Mouse (Mus musculus) natural killer cell, adult 2 months (primary cell): ENCODE results near the gene Nqo2.
A peak's percentile ranks its signal among the peaks of the same experiment; 100 is the strongest.
"Not testable (repeated sequence)": the region's sequence is repeated elsewhere in the genome, so short reads cannot be mapped to it uniquely, and the experiment has no call there.

ENCODE experiments used
- DNase-seq, 2 experiments: peaks; one replicate each; pipeline ENCODE4 v3.0.0; 2022; ENCODE audit warnings: low spot score in 2 of 2

Gene Nqo2

DNA sequence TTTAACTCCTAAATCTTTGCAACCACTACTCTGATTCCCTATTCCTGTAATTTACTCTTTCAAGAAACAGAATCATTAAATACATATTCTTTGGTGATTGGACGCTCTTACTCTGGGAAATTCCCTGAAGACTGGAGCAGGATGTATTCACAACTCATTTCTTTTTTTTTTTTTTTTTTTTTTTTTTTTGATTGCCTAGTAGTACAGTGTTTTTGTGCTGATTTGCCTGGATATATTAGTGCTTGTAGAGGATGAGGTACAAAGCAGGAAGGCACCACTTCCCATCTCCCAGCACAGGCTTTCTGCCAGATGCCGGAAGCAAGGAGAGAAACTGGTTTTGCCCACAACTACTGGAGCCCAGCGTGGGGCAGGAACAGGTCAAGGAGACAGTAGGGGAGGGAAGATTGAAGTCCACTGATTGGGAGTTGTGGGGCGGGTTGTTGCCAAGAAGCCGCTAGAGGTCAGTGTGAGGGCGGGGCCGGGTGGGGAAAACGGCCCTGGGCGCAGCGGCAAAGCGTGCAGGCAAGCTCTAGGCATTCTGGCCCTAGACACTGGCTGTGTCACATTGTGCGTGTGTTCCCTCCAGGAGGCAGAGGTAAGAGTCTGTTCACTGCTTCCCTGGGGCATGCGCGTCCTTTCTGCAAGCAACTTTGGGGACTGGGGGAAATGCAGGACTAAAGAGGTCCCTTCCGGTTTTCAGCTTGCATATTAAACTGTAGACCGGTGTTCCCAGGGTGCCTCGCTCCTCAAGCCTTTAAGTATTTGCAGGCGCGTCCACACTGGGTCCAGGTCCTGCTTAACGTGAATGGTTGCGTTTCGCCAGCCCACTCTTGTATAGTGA is at the start of gene Nqo2:
Gene Nqo2, plus strand, starts transcription at position 482 of the 841 bp plus-strand sequence.
- DNase-seq = peak; percentile 12 to 29

DNA sequence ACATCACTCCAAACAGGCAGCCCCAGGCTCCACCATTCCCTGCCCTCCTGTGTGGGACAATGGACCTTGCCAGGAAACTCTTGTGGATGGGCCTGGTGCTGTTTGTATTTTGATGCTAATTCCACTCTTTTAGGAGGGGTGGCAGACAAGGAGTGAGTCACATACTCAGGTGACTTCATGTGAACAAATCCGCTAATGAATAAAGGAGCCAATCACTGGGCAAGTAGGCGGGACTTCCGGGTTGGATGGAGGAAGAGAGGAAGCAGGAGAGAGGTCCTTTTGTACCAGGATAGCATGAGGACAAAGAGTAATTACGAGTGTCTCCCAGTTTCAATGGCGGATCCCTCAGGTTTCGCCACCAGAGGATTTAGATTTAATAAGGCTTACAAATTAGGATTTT is 43.4 kb upstream of the Nqo2 start:
- no peak for DNase-seq

DNA sequence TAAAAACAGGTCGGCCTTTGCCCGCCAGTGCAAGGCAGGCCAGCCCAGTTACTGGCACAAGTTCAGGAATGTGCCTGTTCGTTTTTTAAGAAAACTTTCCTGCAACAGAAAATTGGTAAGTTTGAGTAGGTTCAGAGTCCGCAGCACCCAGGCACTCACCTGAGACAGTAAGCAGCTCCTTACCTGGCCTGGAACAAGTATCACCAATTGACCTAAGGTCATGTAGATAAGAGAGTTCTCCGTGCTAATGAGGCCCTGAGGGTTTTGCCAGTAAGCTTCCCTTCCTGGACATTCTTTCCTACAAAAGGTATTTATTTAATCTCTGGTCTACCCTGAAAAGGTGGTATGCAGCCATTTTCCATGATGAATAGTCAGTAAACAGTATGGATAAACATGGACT is 42.8 kb upstream of the Nqo2 start:
- DNase-seq = no peak

DNA sequence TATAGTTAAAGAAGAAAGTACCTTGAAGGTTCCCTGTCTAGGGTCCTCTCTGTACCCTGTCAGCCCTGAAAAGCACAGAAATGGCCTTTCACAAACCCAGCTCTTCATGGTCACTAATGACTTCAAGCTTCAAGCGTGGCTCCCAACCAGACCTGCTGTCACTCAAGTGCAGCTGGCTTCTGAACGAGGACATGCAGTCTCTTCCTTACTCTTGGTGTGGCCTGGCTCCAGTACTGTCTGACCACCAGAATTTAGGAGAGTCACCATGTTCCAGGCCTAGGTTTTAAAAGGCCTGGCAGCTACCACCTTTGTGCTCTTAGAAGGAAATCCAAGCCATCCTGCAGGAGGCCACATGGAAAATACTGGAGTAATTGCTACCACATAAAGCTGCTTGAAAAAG is 34.2 kb upstream of the Nqo2 start:
- no peak for DNase-seq

DNA sequence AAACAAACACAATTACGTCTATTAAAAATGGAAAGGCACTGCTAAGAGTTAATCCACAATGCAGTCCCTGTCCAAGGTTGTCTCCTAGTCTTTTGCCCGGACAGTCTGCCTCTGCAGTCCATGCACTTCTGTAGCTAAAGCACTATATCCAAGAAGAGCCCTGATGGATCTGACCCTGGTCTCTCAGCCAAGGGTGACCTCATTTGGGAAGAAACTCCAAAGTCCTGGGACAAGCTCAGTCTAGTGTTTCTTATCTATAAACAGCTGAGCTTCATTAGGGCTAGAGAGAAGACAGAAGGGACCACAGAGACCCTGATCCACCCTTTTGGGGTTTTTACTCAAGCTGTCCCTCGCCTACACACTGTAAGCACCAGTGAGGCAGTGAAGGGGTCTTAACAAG is 33.6 kb upstream of the Nqo2 start:
- DNase-seq = no peak

DNA sequence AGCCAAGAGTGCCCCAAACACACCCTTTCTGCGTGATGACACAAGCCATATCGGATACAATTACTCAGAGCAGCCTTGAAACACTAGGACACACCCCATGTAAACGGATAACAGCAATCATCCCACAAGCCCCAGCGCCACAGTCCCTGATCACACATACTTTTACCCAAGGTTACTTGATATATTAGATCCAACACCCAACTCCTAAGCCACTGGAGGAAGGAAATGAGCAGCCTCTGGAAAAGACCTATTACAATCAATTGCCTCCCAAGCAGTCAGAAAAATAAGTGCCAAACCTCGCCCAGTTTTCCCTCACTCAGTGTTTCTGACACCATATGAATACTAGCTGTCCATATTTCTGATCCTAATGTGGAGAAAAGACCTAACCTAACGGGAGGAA is 29.7 kb upstream of the Nqo2 start:
- no peak for DNase-seq

DNA sequence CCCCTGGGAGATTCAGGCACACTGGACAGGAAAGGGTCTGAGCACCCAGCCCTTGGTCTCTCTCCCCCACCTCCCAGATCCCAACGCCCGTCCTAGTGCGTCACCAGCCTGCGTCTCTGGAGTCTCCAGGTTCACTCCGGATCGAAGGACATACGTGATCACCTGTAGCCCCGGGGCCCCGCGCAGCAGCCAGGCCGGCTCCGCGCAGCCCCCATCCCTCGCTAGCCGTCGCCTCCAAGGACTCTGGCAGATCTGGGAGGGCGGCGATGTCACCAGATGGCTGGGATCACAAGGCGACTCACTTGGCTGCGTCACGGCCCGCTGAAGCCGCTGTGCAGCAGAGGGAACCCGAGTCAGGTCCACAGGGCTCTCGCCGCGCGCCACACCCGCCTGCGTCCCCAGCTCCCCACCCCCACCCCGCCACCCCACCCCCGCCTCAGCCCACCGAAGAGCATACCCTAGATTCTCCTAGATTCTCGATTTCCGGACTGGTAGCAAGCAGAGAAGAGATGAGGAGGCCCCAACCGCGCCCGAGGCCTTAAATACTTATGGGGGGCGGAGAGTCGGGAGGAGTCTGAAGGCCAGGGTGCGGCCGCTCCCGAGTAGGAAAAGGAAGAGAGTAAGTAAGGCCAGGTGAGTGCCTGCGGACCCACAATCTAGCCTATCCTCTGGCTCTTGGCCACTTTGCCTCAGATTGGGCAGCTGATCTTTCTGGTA is 28.9 kb upstream of the Nqo2 start:
- no peak for DNase-seq

DNA sequence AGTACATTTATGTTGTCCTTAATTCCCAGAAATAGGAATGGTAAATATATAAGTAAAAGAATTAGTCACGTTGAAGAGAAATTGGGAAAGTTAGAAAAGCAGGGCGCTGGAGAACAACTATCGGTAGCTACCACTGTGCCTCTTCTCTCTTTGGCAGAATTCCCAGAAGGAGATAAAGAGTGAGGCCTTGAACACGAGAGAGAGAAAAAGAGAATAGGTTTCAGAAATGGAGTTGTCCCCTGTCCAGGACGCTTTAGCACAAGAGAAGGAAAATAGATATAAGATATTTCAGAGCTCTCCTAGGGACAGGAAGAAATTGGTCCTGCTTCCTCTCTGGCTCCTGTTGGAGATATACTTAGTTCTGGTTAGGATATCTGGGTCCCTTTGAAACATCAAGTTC is 27.3 kb upstream of the Nqo2 start:
- DNase-seq = no peak

DNA sequence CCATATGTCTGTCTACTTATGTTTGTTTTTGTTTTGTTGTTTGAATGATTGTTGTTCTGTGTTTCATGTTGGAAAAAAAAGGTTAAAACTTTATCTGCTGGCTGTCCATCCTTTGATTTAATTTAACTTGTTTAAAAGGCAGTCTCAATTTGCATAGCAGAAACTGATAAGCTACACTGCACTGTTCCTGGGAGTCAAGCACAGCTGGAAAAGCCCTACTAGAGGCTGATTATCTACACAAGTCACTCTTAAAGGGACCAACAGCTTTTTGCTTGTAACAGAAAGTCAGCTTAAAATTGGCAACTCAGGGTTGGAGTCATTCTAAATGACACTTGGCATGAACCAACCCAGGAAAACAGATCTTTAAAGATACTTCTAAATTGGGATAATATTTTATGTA is 26.9 kb upstream of the Nqo2 start:
- not testable (repeated sequence) for DNase-seq

DNA sequence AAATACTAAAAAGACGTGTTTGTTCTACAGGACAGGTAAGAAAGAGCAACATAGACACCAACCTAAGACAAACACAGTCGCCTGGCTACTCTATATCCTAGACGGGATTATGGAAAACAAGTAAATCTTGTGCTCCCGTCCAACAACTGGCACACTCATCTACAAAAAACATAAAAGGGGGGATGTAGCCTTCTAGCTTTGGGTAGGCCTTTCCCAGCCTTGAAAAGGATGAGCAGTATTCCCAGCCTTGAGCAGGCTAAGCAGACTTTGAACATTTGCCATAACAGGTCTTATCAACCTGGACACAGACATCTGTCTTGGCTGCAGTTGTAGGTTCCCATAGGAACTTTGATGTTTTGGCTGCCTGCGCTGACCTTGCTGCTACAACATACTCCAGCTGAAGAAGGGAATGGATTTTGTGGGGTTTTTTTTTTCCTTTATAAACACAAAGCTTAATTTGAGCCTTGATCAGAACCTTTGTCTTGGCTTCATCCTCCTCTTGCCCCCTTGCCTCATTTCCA is 23.1 kb upstream of the Nqo2 start:
- no peak for DNase-seq

DNA sequence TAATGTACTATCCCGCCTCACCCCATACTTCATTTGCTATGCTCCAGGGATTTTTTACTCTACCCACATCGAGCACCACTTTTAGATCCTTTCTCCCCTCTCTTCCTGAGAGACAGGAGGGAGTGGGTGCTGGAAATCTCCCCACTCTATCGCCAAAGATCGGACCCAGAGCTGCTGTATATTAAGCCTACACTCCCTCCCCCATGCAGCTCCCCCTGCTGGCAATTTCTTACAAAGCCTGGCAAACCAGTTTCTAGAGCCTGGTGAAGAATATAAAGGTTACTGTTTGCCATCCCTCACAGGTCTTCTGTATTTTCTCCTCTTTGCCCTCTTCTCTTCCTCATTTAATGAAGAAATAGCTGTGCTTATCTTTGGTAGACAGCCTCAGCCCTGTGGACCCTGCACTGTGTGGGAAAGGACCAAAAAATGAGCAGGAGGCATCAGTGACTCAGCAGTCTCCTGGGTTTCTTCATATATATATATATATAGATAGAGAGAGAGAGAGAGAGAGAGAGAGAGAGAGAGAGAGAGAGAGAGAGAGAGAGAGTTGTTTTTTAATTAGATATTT is 22.2 kb upstream of the Nqo2 start:
- DNase-seq = no peak

DNA sequence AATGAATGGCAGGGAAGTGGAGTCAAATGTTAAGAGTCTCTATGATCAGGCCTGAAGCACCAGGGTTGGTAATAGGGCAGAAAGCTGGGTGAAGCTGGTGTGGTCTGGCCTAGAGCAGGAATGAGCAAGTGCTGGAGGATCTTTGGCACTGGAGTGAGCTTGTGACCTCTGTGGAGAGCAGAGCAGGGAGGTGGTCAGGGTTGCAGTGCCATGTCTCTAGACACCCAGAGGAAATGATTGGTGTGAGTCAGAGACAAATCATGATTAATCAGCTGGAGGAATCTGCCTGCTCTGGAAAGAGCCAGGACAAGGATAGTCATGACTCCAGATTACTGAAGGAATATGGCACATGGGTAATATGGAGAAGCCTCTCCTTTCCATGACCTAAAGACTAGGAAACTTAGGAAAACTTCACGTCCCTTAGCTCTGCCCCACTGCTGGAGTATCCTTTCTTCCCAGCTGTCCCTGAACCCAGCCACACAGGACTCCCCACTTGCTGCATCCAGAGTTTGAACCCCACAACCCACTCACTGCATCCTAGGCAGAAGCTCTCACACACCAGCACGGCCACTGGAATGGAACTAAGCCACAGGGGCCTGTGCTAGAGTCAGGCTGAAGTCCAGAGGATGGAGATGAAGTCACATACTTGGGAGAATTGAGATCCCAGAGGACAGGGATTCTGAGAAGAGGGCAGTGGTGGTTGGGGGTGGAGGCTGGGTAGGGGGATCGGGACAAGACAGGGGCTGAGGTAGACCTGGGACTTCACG is 13.0 kb upstream of the Nqo2 start:
- no peak for DNase-seq

DNA sequence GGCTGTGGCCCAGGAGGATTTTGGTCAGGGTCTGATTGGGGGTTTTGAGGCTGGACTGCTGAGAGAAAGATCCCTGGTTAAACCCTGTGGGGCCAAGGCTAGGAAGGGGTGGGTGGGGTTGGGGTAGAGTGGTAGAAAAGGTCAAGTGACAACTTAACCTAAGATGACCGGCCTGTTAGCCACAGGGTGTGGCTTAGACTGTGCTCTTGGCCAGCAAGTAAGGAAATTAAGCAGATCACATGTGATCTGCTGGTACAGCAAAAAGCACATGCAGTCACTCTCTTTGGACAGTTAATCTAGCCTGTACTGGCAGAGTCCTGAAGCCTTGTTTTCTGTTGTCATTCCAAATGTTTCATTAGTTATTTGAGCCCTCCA is 12.4 kb upstream of the Nqo2 start:
- no peak for DNase-seq

DNA sequence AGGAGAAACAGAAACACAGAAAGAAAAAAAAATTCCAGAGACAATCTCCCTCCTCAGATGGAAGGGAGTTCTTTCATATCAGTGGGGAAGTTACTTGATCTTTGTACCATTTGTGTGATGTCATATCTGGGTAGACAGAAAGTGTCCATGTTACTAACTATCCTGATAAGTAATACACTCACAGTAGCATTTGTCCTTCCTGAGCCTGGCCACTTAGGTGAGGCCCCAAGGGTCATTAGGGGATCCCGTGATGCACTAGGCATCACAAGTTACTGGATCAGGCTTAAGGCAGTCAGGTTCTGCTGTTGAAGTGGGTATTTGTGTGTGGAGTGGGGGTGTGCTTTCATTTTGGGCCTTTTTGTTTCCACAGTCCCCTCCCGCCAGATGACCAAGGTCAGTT is 11.5 kb upstream of the Nqo2 start:
- no peak for DNase-seq

DNA sequence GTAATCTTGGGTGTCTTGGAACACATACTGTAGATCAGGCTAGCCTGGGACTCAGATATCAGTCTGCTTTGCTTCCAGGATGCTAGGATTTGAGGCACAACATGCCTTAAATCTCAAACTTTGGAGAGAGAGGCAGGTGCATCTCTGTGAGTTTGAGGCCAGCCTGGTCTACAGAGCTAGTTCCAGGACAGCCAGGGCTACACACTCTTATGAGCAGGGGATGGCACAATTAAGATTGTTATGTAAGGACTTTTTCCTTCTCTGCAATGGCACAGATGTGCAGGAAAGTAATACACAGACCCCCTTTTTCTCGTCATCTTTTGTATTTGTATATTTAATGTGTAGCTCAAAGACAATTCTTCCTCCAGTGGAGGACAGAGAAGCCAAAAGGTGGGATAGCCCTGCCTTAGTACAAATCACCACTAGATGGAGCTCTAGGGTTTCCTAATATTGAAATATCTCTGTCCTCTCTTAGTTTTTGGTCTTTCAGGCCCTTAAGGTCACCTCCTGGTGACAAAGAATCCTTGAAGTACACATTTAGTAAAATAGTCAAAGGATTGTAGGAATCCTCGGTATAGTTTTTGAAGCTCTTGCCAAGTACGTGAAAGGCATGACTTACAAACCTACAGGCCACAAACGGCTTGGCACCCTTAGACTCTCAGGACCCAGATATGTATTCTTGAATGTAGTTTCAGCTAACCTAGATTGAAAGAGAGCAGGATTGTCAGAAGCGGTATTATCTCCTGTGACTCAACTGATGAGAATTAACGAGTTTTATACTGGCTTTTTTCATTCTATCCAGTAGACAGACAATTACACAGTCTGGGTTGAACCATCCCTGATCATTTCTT is 7.7 kb upstream of the Nqo2 start:
- DNase-seq = peak; percentile 5 to 12

DNA sequence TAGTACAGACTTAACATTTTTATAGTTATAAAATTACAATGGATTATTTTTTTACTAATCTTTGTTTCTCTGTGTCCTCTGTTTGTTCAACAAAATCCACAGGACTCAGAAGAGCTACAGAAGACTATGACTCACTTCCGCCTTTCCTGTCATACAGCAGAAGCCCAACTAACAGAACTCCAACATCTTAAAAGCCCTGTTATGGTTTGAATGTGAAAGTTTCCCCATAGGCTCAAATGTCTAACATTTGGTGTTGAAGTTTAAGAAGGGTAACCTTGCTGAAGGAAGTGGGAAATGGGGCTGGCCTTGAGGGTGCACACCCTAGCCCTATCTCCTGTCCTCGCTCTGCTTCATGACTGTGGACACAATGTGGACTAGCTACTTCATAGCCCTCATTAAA is 4.7 kb upstream of the Nqo2 start:
- no peak for DNase-seq

DNA sequence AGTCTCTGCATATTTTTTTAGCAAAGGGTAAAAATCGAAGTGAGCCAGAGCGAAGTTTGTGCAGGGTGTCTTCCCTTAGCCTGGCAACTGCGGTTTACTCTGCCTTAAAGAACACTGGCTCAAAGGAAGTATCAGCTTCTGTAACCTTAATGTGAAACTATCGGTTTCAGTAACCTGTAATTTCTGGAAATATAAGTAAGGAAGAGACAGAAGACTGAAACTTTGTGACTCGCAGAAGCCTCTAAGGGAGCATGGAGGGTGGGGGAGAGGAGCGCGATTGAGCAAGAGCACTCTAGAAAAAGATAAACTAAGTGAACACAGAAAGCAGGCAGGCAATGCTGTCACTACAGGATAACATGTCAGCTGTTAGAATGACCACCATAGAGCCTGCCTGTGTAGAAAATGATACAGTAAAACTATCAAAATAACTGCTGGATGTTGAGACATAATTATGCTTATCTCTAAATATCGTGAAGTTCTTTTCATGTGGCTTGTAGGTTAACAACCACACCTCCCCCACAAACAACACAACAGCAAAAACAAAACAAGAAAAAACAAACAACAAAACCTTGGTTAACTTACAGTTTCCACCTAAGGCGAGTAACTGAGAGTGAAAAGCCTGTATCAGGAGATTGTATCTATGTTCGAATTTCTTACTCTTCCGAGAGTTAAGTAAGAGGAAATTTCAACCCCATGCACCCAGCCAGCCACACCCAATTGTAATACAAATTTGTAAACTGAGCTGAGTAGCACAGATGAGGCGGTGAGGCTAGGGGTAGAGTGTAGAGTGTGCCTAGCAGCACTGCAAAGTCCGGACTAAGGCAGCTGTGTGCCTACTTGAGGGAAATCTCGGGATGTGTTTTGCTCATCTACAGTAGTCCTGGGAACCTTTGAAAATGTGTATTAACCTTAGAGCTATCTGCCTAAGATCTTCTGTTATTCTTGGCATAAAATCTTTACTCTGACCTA is 853 bp downstream of the Nqo2 start:
- no peak for DNase-seq

DNA sequence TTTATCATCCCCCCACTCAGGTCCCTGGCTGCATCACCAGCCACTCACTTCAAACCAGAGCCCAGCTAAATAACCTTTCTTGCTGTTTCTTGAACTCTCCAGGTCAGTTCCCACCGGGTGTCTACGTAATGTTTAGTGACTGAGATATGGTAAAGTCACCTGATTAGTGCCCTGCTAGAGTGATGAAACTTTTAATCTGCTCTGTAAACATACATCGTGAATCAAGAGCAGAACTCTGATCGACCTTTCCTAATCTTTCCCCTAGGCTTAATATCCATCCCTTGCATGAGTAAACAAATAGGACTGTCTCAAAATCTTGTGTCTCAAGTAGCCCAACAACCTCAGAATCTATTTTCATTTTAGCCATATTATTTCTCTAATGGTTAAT is 1.5 kb downstream of the Nqo2 start:
- DNase-seq = no peak

DNA sequence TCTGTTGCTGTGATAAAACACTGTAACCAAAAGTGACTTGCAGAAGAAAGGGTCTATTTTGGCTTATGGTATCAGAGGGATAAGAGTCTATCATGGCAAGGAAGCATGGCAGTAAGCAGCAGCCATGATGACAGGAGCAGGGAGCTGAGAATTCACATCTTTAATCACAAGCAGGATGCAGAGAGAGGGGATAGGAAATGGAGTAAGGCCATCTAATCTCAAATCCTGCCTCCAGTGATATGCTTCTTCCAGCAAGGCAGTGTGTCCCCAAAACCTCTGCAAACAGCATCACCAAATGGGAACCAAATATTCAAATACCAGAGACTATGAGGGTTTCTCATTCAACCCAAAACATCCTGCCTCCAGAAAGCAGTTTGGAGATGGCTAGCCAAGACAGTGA is 2.1 kb downstream of the Nqo2 start:
- DNase-seq = no peak

DNA sequence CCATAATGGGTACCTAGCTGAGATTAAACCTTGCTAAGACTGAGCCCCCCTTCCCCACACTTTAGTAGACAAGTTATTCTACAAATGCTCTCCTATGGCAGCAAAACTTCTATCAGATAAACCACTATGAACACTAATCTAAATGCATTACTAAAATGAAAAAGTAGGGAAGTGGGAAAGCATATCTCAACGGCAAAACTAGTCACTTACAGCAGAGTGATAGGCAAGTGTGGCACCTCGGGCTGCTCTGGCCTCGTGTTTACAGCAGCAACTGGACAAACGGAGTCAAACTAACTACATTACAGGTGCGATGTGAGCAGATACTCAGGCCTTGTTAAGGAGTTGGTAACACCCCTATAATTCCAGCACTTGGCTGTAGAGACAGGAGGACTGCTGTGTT is 25.1 kb downstream of the Nqo2 start:
- no peak for DNase-seq
